Mouse (Mus musculus) CD4-positive, CD25-positive, alpha-beta regulatory T cell, adult 4 months (primary cell): ENCODE data around the gene Grap2. TPM values are rescaled to one million over a fixed set of nuclear protein-coding genes. Genes with fewer than 3 reads are reported as not detected.

ENCODE experiments used
- ATAC-seq: one replicate; pipeline ENCODE4 v1.8.0; 2017
- polyA plus RNA-seq, 2 experiments: library from polyadenylated mRNA; unstranded; fragments of 100-300 nt; shearing (Covaris generic); gene quantifications; one replicate each; pipeline ENCODE4 v1.2.1; 2017

Grap2 gene
- polyA plus RNA-seq, 2 experiments from 2014 or later = 37.7 to 55.0 TPM

DNA sequence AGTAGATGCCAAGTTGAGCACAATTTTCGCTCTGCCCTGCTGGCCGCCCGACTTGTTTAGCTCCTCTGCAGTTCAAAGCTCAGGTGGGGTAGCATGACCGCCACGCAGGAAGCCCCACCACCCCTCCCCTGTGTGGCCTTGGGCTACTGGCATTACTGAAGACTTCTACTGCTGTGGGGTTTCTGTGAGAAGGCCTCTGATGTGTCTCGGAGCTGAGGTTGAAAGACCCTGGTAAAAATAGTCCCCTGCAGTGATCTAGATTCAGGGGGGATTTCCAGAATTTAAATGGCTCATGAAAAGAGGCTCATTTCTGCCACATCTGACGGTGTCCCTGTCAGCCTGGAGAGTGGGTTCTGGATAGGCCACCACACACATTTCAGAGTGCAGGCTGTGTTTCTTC is 30.1 kb downstream of the Grap2 start:
- peak; percentile 67 for ATAC-seq

GRCm38 (mm10) chr15:80604026-80604425 is 31.6 kb downstream of the Grap2 start:
- ATAC-seq = no peak

DNA sequence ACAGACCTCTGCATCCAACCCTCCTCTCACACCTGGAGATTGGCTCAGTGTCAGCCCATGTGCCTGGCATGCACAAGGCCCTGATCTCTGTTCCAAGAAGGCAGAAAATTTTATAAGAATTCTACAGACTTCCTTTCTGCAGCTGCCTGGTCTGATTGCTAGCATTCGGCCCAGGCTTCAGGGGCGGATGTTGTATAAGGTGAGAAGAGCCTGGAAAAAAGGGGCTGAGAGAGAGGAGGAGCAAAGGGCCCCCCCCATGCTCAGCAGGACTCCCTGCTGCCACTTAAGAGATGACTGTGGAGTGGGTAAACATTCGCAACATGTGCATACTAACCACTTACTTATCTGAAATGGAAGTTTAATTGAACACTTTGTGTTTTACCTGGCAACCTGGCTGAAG is 35.6 kb downstream of the Grap2 start:
- ATAC-seq = no peak

GRCm38 (mm10) chr15:80610335-80610734 is 37.9 kb downstream of the Grap2 start:
- no peak for ATAC-seq

- peak; percentile 74 for ATAC-seq
Measured at GRCm38 (mm10) chr15:80611478-80611877, 39.1 kb downstream of the Grap2 start.

- no peak for ATAC-seq
Measured at GRCm38 (mm10) chr15:80613904-80614303, 41.5 kb downstream of the Grap2 start.

DNA sequence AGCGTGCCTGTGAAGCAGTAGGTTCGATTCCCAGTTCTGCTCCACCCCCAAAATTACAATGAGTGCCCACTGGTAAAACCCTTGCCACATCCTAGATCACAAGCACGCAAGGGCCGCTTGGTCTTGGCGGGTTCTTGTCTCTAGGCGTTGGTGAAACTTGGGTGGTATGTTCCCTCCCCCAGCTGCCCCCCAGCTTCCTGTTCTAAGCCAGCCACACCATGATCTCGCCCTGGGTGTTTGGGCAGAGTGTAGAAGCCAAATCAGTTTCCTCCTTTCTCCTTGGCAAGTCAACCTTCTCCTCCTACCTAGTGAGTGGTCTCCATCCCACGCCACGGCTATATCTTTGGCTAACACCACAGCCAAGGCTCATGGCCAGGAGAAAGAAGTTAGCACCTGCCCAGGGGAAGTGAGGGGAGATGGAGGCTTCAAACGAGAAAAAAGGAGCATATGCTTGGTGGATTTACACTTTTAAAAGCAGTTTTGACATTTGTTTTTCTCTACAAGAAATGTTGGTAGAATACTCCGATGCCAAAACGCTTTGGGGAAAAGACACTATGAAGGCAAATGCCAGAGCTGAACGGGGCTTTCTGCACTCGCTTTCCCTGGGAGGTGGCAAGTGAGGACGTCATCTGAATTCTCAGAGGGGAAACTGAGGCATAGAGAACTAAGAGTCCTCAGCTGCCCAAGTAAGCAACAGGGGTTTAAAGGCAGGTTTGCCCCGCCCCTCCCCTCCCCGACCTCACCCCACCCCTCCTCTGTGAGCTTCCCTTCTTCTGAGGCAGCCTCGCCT is 42.3 kb downstream of the Grap2 start:
- peak; percentile 25 for ATAC-seq

DNA sequence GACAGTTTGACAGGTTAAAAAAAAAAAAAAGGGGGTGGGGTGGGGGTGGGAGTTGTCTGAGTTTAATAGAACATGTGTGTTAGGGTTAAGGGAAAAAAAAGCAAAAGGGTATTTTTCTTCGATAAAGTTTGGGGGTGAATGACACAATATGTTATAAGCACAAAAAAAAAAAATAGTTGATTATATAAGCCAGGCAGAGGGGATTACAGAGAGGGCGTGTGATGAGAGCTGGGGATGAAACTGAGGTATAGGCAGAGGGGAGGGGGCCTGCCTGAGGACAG is 42.8 kb downstream of the Grap2 start:
- no peak for ATAC-seq

DNA sequence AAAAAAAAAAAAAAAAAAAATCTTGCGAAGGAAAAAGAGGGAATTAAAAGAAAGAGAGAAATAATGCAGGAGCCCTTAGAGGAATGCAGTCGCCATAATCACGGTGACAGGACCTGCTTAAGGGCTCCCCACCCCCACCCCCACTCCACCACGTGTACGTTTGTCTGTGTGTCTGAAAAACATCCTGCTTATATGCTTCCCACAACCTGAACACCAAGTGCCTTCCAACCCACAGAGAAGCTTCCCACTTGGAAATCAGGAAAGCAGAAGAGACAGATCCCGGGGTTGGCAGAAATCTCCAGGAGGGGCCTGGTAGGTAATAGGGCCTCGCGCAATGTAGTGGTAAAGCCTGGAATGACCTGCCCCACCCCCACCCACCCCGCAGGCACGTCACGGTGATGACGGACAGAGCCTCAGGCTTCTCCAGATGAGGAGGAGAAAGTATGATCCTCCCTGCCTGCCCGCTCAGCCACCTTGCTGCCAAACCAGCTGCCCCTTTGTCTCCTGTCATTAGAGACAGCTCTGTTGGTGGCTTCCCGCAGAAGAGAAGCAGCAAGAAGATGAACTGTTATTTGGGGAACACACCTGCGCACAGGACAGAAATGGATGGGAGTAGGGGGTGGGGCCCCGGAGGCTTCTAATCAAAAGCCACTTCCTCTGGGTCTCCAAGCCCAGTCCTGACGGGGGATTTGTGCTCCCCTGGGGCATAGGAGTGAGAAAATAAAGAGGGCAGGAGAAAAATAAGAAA is 43.4 kb downstream of the Grap2 start:
- ATAC-seq = no peak

GRCm38 (mm10) chr15:80617839-80618238 is 45.4 kb downstream of the Grap2 start:
- peak; percentile 17 for ATAC-seq

GRCm38 (mm10) chr15:80619166-80619565 is 46.8 kb downstream of the Grap2 start:
- no peak for ATAC-seq

- peak; percentile 74 for ATAC-seq
Measured at GRCm38 (mm10) chr15:80619786-80620185, 47.4 kb downstream of the Grap2 start.

GRCm38 (mm10) chr15:80620371-80620770 is 48.0 kb downstream of the Grap2 start:
- no peak for ATAC-seq

DNA sequence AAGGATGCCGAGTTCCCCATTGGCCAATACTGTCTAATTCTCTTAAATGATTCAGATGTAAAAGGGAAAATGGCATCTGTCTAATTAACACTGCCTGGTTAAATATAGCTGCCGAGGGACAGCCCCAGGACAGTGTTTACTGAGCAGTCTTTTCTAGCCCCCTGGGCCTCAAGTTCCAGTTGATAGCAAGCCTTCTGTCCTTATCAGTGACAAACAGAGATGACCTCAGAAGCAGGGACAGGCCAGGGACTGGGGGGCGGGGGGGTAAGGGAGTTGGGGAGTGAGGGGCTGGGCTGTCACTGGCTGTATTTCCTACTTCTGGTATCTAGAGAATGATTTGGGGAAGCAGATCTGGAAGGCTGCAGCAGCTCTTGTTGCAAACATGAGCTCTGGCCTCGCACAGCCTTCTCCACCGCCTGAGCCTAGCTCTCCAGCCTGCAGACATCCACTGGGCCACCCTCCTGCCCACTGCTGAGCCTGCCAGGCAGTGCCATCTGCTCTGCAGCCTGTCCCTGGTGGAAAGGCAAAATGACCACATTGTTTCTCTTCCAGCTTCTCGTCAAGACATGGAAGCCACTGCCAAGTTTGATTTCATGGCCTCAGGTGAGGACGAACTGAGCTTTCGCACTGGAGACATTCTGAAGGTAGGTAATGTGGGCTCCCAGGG is 50.9 kb downstream of the Grap2 start:
- peak; percentile 21 for ATAC-seq

DNA sequence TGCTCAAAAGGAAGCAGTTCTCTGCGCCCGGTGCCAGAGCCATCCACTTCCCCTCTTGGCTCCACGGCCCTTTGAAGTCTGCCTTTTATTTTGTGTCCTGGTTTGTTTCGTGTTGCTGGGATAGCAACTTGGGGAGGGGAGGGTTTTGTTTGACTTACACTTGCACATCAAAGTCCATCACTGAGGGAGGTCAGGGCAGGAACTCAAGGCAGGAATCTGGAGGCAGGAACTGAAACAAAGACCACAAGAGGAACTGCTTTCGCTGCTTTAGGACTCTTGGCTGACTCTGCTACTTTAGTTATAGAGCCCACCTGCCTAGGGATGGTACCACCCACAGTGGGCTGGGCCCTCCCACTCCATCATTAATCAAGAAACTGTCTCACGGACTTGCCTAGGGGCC is 54.1 kb downstream of the Grap2 start:
- no peak for ATAC-seq

GRCm38 (mm10) chr15:80630147-80630546 is 57.8 kb downstream of the Grap2 start:
- ATAC-seq = peak; percentile 56

DNA sequence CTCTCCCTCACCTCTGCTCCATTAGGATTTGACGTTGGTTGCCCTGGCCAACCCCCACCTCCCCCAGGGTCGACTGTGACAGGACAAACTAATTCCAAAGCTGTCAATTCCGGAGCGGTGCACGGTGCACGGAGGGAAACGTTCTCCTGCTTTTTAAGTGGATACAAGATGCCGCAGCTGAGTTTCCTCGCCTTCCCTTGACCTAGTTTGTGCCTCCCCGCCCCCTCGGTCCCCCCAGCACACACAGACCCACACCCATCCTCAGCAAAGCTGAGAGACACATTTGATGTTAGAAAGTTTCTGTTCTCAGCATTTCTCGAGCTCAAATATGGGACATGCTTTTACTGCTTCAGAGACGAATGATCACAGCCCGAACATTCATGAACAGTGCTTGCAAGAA is 58.3 kb downstream of the Grap2 start:
- no peak for ATAC-seq

DNA sequence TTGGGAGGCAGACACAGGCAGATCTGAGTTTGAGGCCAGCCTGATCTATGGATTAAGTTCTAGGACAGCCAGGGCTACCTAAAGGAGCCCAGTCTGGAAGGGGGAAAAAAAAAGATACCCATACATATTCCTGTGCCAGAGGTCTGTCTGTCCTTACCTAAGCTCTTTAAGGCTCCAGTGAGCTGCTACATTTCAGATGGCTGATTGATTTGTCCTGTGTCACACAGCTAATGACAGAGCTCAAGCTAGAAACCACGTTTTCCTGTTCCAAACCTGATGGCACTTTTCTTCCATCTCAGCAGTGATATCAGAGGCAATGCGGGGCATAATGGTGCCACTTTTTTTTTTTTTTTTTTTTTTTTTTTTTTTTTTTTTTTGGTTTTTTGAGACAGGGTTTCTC is 58.9 kb downstream of the Grap2 start:
- no peak for ATAC-seq

DNA sequence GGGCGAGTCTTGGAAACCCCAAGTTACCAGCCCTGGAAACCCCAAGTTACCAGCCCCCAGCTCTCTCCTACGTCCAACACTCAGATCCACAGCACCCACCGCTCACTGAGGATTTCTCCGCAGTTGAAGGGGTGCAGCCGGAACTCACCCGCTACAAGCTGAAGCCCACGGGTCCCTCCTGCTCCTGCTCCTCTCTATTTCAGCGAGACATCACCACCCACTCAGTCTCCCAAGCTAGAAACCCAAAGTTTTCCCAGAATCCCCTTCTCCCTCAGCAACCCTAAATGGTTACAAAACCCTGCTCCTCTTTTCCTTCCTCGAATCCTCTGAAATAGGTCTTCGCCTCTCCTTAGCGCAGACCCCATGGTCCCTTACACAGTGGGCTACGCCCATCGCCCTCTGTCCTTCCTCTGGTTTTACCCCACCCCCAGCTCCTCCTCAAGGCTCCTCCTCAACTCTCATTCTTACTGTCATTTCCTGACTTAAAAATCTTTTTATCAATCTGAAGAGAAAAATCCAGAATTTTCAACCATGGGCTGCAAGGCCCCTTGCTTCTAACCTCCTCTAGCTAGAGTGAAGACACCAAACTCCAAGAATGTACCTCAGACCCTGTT is 60.0 kb downstream of the Grap2 start:
- ATAC-seq = peak; percentile 38

- peak; percentile 10 for ATAC-seq
Measured at GRCm38 (mm10) chr15:80634391-80635193, 62.2 kb downstream of the Grap2 start.

DNA sequence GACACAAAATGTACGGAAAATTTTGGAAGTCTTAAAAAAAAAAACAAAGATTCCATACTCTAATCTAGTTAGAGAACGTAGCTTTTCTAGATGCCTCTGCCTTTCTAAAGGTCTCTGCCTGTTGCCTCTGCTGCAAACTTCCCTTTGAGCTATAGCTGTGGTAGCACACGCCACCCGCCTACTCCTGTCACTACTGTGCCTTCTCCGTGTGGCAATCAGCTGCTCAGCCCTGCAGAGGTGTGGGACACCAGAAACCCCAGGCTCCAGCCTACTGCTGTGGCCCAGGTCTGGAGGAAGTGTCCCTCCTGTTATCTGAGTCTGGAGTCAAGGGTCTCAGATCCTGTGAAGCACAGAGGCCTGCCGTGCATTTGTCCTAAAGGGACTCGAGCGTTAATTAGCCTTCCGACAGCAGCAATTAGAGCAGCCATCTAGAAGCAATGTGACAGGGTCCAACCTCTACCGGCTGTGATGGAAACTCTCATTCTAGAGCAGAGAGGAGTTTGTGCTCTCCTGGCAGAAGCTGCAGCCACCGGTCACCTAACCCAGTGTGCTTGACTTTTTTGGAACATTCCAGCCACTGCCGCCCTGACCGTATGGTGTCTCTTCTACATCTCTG is 64.5 kb downstream of the Grap2 start:
- ATAC-seq = no peak
